ENCODE assay signal across 31 mouse cellular contexts in genomic region chr11:3390789-3391188, GRCm38 (mm10). TPM values are rescaled to one million over a fixed set of nuclear protein-coding genes. Genes with fewer than 3 reads are reported as not detected.
DNase-seq lines count a peak whose midpoint lies in the region; ATAC-seq and TF ChIP-seq lines count a peak whose summit lies in the region.
"Had no signal": no experiment of that assay in that cellular context is flagged by ENCODE, and none has a peak within 500 bp of the region (broad histone marks: within the 10 kb centered on the region; RNA-seq: fewer than 3 reads in every experiment).

No protein-coding gene starts in this region.

- peak overlapping the region; percentile 25; the same call in 1 of the 2 replicates for H3K27ac ChIP-seq in kidney, postnatal 0 days
- peak overlapping the region; percentile 40; the same call in 1 of the 2 replicates for H3K27ac ChIP-seq in ES-E14 (ENCODE audit: insufficient read depth, low read depth, low read length, poor library complexity, severe bottlenecking)
- H3K27ac ChIP-seq in intestine, postnatal 0 days (ENCODE audit: low read depth, low read length) = 0 out of 2 replicates have a peak overlapping the region, but pooled peaks have one; percentile 5
- H3K27ac ChIP-seq: embryonic facial prominence, embryonic 13.5 days; forebrain, embryonic 15.5 days; hindbrain, embryonic 12.5 days; hindbrain, postnatal 0 days; kidney, embryonic 15.5 days; limb, embryonic 12.5 days; liver, embryonic 15.5 days; midbrain, embryonic 10.5 days; midbrain, embryonic 15.5 days; neural tube, embryonic 15.5 days had no signal

- WGBS in kidney, postnatal 0 days = 76% methylated on average over 5 of the region's 5 CpGs
- WGBS in intestine, postnatal 0 days = 48% methylated on average over 5 of the region's 5 CpGs

- no peaks in the 10 kb centered on the region for H3K9me3 ChIP-seq in kidney, postnatal 0 days (replicated peaks; ENCODE audit: low read length)
- no peaks in the 10 kb centered on the region for H3K9me3 ChIP-seq in ES-E14 (ENCODE audit: control insufficient read depth, insufficient read depth, low read depth, low read length)
- no peaks in the 10 kb centered on the region for H3K9me3 ChIP-seq in intestine, postnatal 0 days (ENCODE audit: control insufficient read depth)
- H3K9me3 ChIP-seq: embryonic facial prominence, embryonic 13.5 days; forebrain, embryonic 10.5 days; forebrain, embryonic 15.5 days; kidney, embryonic 15.5 days; limb, embryonic 12.5 days; liver, embryonic 15.5 days; midbrain, embryonic 15.5 days; neural tube, embryonic 15.5 days had no signal

- in situ Hi-C loops in ES-E14 (cut with MboI; ENCODE audit: low sequenced_read_pairs in 2 of 2, unreplicated experiment in 2 of 2) = no loop called here

- no peaks in the 10 kb centered on the region for H3K27me3 ChIP-seq in kidney, postnatal 0 days (ENCODE audit: insufficient read depth, low read length)
- no peaks in the 10 kb centered on the region for H3K27me3 ChIP-seq in intestine, postnatal 0 days (replicated peaks; ENCODE audit: control insufficient read depth, insufficient read depth, low read length)
- H3K27me3 ChIP-seq: CH12.LX; embryonic facial prominence, embryonic 13.5 days; forebrain, embryonic 15.5 days; hindbrain, embryonic 12.5 days; kidney, embryonic 15.5 days; limb, embryonic 12.5 days; liver, embryonic 15.5 days; midbrain, embryonic 15.5 days; neural tube, embryonic 15.5 days had no signal

- ATAC-seq in kidney, postnatal 0 days (replicated peaks; ENCODE audit: low FRiP score, low read depth) = no peak
- ATAC-seq in intestine, postnatal 0 days = no peak
- ATAC-seq: activated CD4-positive, CD25-positive, alpha-beta regulatory T cell, adult 4 months; forebrain, embryonic 15.5 days; hindbrain, postnatal 0 days; midbrain, embryonic 15.5 days had no signal

- no peak overlapping the region for H3K9ac ChIP-seq in kidney, postnatal 0 days (ENCODE audit: low read depth, low read length)
- no peak overlapping the region for H3K9ac ChIP-seq in ES-E14 (ENCODE audit: insufficient read depth, low read depth, low read length, poor library complexity, severe bottlenecking)
- no peak overlapping the region for H3K9ac ChIP-seq in intestine, postnatal 0 days (ENCODE audit: low read depth, low read length)
- H3K9ac ChIP-seq: embryonic facial prominence, embryonic 13.5 days; forebrain, embryonic 15.5 days; hindbrain, embryonic 12.5 days; kidney, embryonic 15.5 days; limb, embryonic 12.5 days; liver, embryonic 15.5 days; midbrain, embryonic 15.5 days; neural tube, embryonic 15.5 days had no signal

- H3K4me2 ChIP-seq in kidney, postnatal 0 days (ENCODE audit: low read length) = no peak overlapping the region
- no peak overlapping the region for H3K4me2 ChIP-seq in intestine, postnatal 0 days (replicated peaks; ENCODE audit: low read depth)
- H3K4me2 ChIP-seq: embryonic facial prominence, embryonic 13.5 days; forebrain, embryonic 15.5 days; hindbrain, embryonic 12.5 days; kidney, embryonic 15.5 days; limb, embryonic 12.5 days; liver, embryonic 15.5 days; midbrain, embryonic 15.5 days; neural tube, embryonic 15.5 days had no signal

- no peaks in the 10 kb centered on the region for H3K4me1 ChIP-seq in kidney, postnatal 0 days (replicated peaks; ENCODE audit: insufficient read depth, low read length)
- H3K4me1 ChIP-seq in ES-E14 (ENCODE audit: control insufficient read depth in 2 of 2, insufficient read depth in 2 of 2, low read length in 2 of 2, poor library complexity in 1 of 2) = peaks cover 2 to 13% of the 10 kb centered on the region in 2 experiments; a peak in 3 of 4 replicates
- H3K4me1 ChIP-seq in intestine, postnatal 0 days (replicated peaks; ENCODE audit: control insufficient read depth, insufficient read depth, low read length) = no peaks in the 10 kb centered on the region; the same call in 1 of the 2 replicates
- H3K4me1 ChIP-seq: midbrain, embryonic 10.5 days; midbrain, embryonic 15.5 days had no signal

- 0 out of 2 replicates have a peak, but pooled peaks cover under 1% of the 10 kb centered on the region for H3K36me3 ChIP-seq in kidney, postnatal 0 days (ENCODE audit: insufficient read depth, low read length)
- H3K36me3 ChIP-seq in ES-E14 (ENCODE audit: control insufficient read depth, insufficient read depth, low read length, poor library complexity, severe bottlenecking) = peaks cover 8% of the 10 kb centered on the region
- peaks cover 9% of the 10 kb centered on the region; the same call in 1 of the 2 replicates for H3K36me3 ChIP-seq in intestine, postnatal 0 days (ENCODE audit: control insufficient read depth, insufficient read depth)
- H3K36me3 ChIP-seq: forebrain, embryonic 15.5 days; midbrain, embryonic 15.5 days; neural tube, embryonic 15.5 days had no signal

- no peak overlapping the region for H3K4me3 ChIP-seq in kidney, postnatal 0 days (replicated peaks; ENCODE audit: low read depth, low read length)
- H3K4me3 ChIP-seq in ES-E14 (ENCODE audit: insufficient read depth in 1 of 2, low read depth in 1 of 2, low read length in 2 of 2, poor library complexity in 1 of 2, severe bottlenecking in 1 of 2) = no peak overlapping the region
- no peak overlapping the region for H3K4me3 ChIP-seq in intestine, postnatal 0 days (ENCODE audit: low read depth, low read length)
- H3K4me3 ChIP-seq: embryonic facial prominence, embryonic 13.5 days; forebrain, embryonic 10.5 days; forebrain, embryonic 15.5 days; hindbrain, embryonic 12.5 days; kidney, embryonic 15.5 days; limb, embryonic 12.5 days; liver, embryonic 15.5 days; midbrain, embryonic 10.5 days; midbrain, embryonic 15.5 days; neural tube, embryonic 15.5 days had no signal

- TF ChIP-seq CTCF in kidney, postnatal 0 days (IDR thresholded peaks at IDR 0.05; ENCODE audit: low read depth) = no peak
- TF ChIP-seq CTCF in intestine, postnatal 0 days (IDR thresholded peaks at IDR 0.05; ENCODE audit: low read depth) = no peak

- no peak for DNase-seq in kidney, postnatal 0 days (ENCODE audit: low spot score)
- DNase-seq in kidney, adult 18-20 months = no peak
- no peak for DNase-seq in ES-E14 (ENCODE audit: low read depth, low spot score)
- peak; percentile 45 for DNase-seq in yolk sac, embryonic 10.5 days (ENCODE audit: low spot score)
- no peak for DNase-seq in layer of hippocampus, adult 11-12 months (ENCODE audit: low spot score)
- DNase-seq in urinary bladder, postnatal 4 days (ENCODE audit: low spot score in 2 of 2) = no peak
- DNase-seq: adrenal gland, adult 2 months; adrenal gland, postnatal 36 days; cerebellum, postnatal 10 days; gastrocnemius, postnatal 10 days; heart, postnatal 14 days; kidney, adult 11 months; kidney, postnatal 36 days; lung, postnatal 10 days; retina, postnatal 1 day; right cerebral cortex, postnatal 25 days; thymus, postnatal 4 days had no signal

TF ChIP-seq in ES-E14, 5 proteins besides CTCF, POLR2A, EP300 and RAD21:
- TF ChIP-seq CHD2 (IDR thresholded peaks at IDR 0.05; ENCODE audit: low read depth, low read length) (no peak), MAFK (IDR thresholded peaks at IDR 0.05; ENCODE audit: insufficient read depth, low read depth, low read length) (no peak), ZC3H11A (IDR thresholded peaks at IDR 0.05; ENCODE audit: borderline replicate concordance, low read depth, low read length) (no peak), HCFC1 (IDR thresholded peaks at IDR 0.05; ENCODE audit: borderline replicate concordance, insufficient read depth, low read length) (no peak), ZNF384 (IDR thresholded peaks at IDR 0.05; ENCODE audit: low read depth, low read length) (no peak)

RNA-seq across cellular contexts. Expression of gene Limk2, which starts 18.2 kb away (rescaled TPM):
- 28.8 and 31.8 TPM in 2 replicates for polyA plus RNA-seq in kidney, postnatal 0 days (2015; fragmentation: Nextera tagmentation; extraction: Ambion mirVana)
- total RNA-seq in ES-E14 (2012; rRNA removed) = 80.5 and 93.3 TPM in 2 replicates
- polyA plus RNA-seq in intestine, postnatal 0 days (2015; fragmentation: Nextera tagmentation; extraction: Ambion mirVana) = 68.4 and 82.1 TPM in 2 replicates
